Mouse (Mus musculus): ENCODE measurements around the gene Rab40b. TPM values are rescaled to one million over a fixed set of nuclear protein-coding genes. Genes with fewer than 3 reads are reported as not detected.

The Rab40b gene
- 10 to 100 TPM; 14.7 to 20.5 TPM for total RNA-seq (2021)
- long read RNA-seq, experiment 1, transcript Rab40b-201 (6 exons, 1,861 nt) = major isoform, 27 of 31 reads
- long read RNA-seq, experiment 1, partial matches to known transcripts = 1 of 31 reads
- long read RNA-seq, experiment 1, other reads (novel, unspliced or antisense) = 3 of 31 reads
- long read RNA-seq, experiment 2, transcript Rab40b-201 (6 exons, 1,861 nt) = major isoform, 10 of 15 reads
- long read RNA-seq, experiment 2, partial matches to known transcripts = 2 of 15 reads
- long read RNA-seq, experiment 2, other reads (novel, unspliced or antisense) = 3 of 15 reads

- intact Hi-C loops (cut with DNase I; ENCODE audit: low total_unique reads) = no loop called here
Measured at GRCm38 (mm10) chr11:121387750-121388553, at the start of gene Rab40b. Rab40b (minus strand) TSS chr11:121388251.

GRCm38 (mm10) chr11:121437236-121437635, 49.2 kb upstream of the Rab40b start:
- DNase-seq = no peak
- intact Hi-C loops (cut with DNase I; ENCODE audit: low total_unique reads) = no loop called here

More at GRCm38 (mm10) chr11:121387750-121388553, at the start of gene Rab40b:
- DNase-seq = peak; percentile 94

GRCm38 (mm10) chr11:121434156-121435155, 46.4 kb upstream of the Rab40b start, which contains the start of gene Fn3k:
Fn3k (plus strand) TSS chr11:121434913.
- intact Hi-C loops (cut with DNase I; ENCODE audit: low total_unique reads) = no loop called here

GRCm38 (mm10) chr11:121433397-121433796, 45.3 kb upstream of the Rab40b start:
- intact Hi-C loops (cut with DNase I; ENCODE audit: low total_unique reads) = no loop called here
- DNase-seq = no peak

More at GRCm38 (mm10) chr11:121434156-121435155, 46.4 kb upstream of the Rab40b start, which contains the start of gene Fn3k:
- DNase-seq = peak; percentile 82

- intact Hi-C loops (cut with DNase I; ENCODE audit: low total_unique reads) = no loop called here
- no peak for DNase-seq
Measured at GRCm38 (mm10) chr11:121421553-121422173, 33.6 kb upstream of the Rab40b start.

- intact Hi-C loops (cut with DNase I; ENCODE audit: low total_unique reads) = no loop called here
- peak; percentile 99 for DNase-seq
Measured at GRCm38 (mm10) chr11:121420830-121421552, 32.9 kb upstream of the Rab40b start, which contains the start of gene Fn3krp. Fn3krp (plus strand) TSS chr11:121421401.

- no peak for DNase-seq
- intact Hi-C loops (cut with DNase I; ENCODE audit: low total_unique reads) = no loop called here
Measured at GRCm38 (mm10) chr11:121420379-121420778, 32.3 kb upstream of the Rab40b start.

GRCm38 (mm10) chr11:121418932-121419331, 30.9 kb upstream of the Rab40b start:
- DNase-seq = no peak
- intact Hi-C loops (cut with DNase I; ENCODE audit: low total_unique reads) = no loop called here

GRCm38 (mm10) chr11:121417971-121418370, 29.9 kb upstream of the Rab40b start:
- intact Hi-C loops (cut with DNase I; ENCODE audit: low total_unique reads) = no loop called here

GRCm38 (mm10) chr11:121415351-121415750, 27.3 kb upstream of the Rab40b start:
- intact Hi-C loops (cut with DNase I; ENCODE audit: low total_unique reads) = no loop called here
- DNase-seq = no peak

More at GRCm38 (mm10) chr11:121417971-121418370, 29.9 kb upstream of the Rab40b start:
- DNase-seq = no peak

- intact Hi-C loops (cut with DNase I; ENCODE audit: low total_unique reads) = no loop called here
- no peak for DNase-seq
Measured at GRCm38 (mm10) chr11:121414762-121415161, 26.7 kb upstream of the Rab40b start.

GRCm38 (mm10) chr11:121407366-121408155, 19.5 kb upstream of the Rab40b start:
- DNase-seq = no peak
- intact Hi-C loops (cut with DNase I; ENCODE audit: low total_unique reads) = no loop called here

GRCm38 (mm10) chr11:121392405-121392804, 4.4 kb upstream of the Rab40b start:
- no peak for DNase-seq
- intact Hi-C loops (cut with DNase I; ENCODE audit: low total_unique reads) = no loop called here

GRCm38 (mm10) chr11:121390793-121391192, 2.7 kb upstream of the Rab40b start:
- intact Hi-C loops (cut with DNase I; ENCODE audit: low total_unique reads) = no loop called here

GRCm38 (mm10) chr11:121388554-121388945, 499 bp upstream of the Rab40b start:
- intact Hi-C loops (cut with DNase I; ENCODE audit: low total_unique reads) = no loop called here
- DNase-seq = no peak

More at GRCm38 (mm10) chr11:121390793-121391192, 2.7 kb upstream of the Rab40b start:
- no peak for DNase-seq

GRCm38 (mm10) chr11:121380294-121380693, 7.8 kb downstream of the Rab40b start:
- intact Hi-C loops (cut with DNase I; ENCODE audit: low total_unique reads) = no loop called here
- no peak for DNase-seq

GRCm38 (mm10) chr11:121378644-121379043, 9.4 kb downstream of the Rab40b start:
- intact Hi-C loops (cut with DNase I; ENCODE audit: low total_unique reads) = no loop called here
- no peak for DNase-seq
